Mouse (Mus musculus): ENCODE measurements around the gene Myoz1. TPM values are rescaled to one million over a fixed set of nuclear protein-coding genes. Genes with fewer than 3 reads are reported as not detected.

The Myoz1 gene
- polyA plus RNA-seq, 1 experiment from 2014 or later = 0.10 TPM

GRCm38 (mm10) chr14:20698515-20698914 lies 42.2 kb upstream of the Myoz1 start:
- peaks cover 5% of the 10 kb centered on the region for H3K36me3 ChIP-seq (ENCODE audit: control insufficient read depth, insufficient read depth, low read length)
- H3K4me2 ChIP-seq (replicated peaks; ENCODE audit: low read depth) = no peak overlapping the region
- DNase-seq (ENCODE audit: low spot score) (no peak), ATAC-seq (ENCODE audit: low FRiP score, low TSS enrichment) (no peak)
- peaks cover 6% of the 10 kb centered on the region for H3K4me1 ChIP-seq (replicated peaks; ENCODE audit: control insufficient read depth, insufficient read depth)
- TF ChIP-seq EP300 (optimal IDR thresholded peaks at IDR 0.05) (no peak), CTCF (IDR thresholded peaks at IDR 0.05; ENCODE audit: low read depth) (no peak)
- no peak overlapping the region for H3K27ac ChIP-seq (replicated peaks)
- H3K9ac ChIP-seq (ENCODE audit: low read length) = no peak overlapping the region
- 76% methylated on average over 2 of the region's 2 CpGs for WGBS
- no peaks in the 10 kb centered on the region for H3K27me3 ChIP-seq (ENCODE audit: control insufficient read depth, insufficient read depth, low read length)
- no peak overlapping the region for H3K4me3 ChIP-seq (ENCODE audit: low read depth, low read length)
- H3K9me3 ChIP-seq (ENCODE audit: control insufficient read depth, low read length) = no peaks in the 10 kb centered on the region

- Histone ChIP-seq H3K27ac (replicated peaks) (no peak overlapping the region), H3K4me2 (replicated peaks; ENCODE audit: low read depth) (peak overlapping the region; percentile 74), H3K9ac (ENCODE audit: low read length) (peak overlapping the region; percentile 90; the same call in 1 of the 2 replicates), H3K36me3 (ENCODE audit: control insufficient read depth, insufficient read depth, low read length) (peaks cover 18% of the 10 kb centered on the region), H3K9me3 (ENCODE audit: control insufficient read depth, low read length) (no peaks in the 10 kb centered on the region), H3K27me3 (ENCODE audit: control insufficient read depth, insufficient read depth, low read length) (no peaks in the 10 kb centered on the region), H3K4me3 (ENCODE audit: low read depth, low read length) (peak overlapping the region; percentile 94), H3K4me1 (replicated peaks; ENCODE audit: control insufficient read depth, insufficient read depth) (peaks cover 6% of the 10 kb centered on the region)
- TF ChIP-seq EP300 (optimal IDR thresholded peaks at IDR 0.05) (no peak), CTCF (IDR thresholded peaks at IDR 0.05; ENCODE audit: low read depth) (peak; percentile 78)
- DNase-seq (ENCODE audit: low spot score) = peak; percentile 61
- WGBS = 9% methylated on average over 1 of the region's 1 CpGs
- ATAC-seq (ENCODE audit: low FRiP score, low TSS enrichment) = no peak
These were observed 40.6 kb upstream of the Myoz1 start for GRCm38 (mm10) chr14:20696986-20697385.

DNA sequence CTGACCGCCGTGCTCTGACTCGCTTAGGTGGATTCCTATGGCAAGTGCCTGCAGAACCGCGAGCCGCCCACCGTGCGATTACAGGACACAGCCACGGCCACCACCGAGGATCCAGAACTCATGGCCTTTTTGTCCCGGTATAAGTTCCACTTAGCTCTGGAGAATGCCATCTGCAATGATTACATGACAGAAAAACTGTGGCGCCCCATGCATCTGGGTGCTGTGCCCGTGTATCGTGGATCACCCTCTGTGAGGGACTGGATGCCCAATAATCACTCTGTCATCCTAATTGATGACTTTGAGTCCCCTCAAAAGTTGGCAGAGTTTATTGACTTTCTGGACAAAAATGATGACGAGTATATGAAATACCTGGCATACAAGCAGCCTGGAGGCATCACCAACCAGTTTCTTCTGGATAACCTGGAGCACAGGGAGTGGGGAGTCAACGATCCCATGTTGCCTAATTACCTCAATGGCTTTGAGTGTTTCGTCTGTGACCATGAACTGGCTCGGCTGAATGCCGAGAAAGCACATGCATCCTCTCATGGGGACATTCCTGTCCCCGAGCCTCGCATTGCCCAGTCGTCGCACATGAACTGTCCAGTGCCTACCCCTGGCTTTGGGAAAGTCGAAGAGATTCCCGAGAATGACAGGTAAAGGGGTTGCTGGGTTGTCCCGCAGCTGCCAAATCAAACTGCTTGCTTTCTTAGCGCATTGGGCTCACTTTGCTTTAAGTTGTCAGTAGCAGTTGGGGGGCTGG lies 39.6 kb upstream of the Myoz1 start:
- ATAC-seq (ENCODE audit: low FRiP score, low TSS enrichment) (0 out of 2 replicates have a peak, but pooled peaks have one; percentile 5), DNase-seq (ENCODE audit: low spot score) (no peak)
- H3K27me3 ChIP-seq (ENCODE audit: control insufficient read depth, insufficient read depth, low read length) = no peaks in the 10 kb centered on the region
- peaks cover 25% of the 10 kb centered on the region for H3K36me3 ChIP-seq (ENCODE audit: control insufficient read depth, insufficient read depth, low read length)
- H3K4me1 ChIP-seq (replicated peaks; ENCODE audit: control insufficient read depth, insufficient read depth) = peaks cover 6% of the 10 kb centered on the region
- TF ChIP-seq CTCF (IDR thresholded peaks at IDR 0.05; ENCODE audit: low read depth) (no peak), EP300 (optimal IDR thresholded peaks at IDR 0.05) (no peak)
- H3K4me3 ChIP-seq (ENCODE audit: low read depth, low read length) = peak overlapping the region; percentile 94
- peak overlapping the region; percentile 74 for H3K4me2 ChIP-seq (replicated peaks; ENCODE audit: low read depth)
- peak overlapping the region; percentile 90 for H3K9ac ChIP-seq (ENCODE audit: low read length)
- no peaks in the 10 kb centered on the region for H3K9me3 ChIP-seq (ENCODE audit: control insufficient read depth, low read length)
- peak overlapping the region; percentile 98 for H3K27ac ChIP-seq (replicated peaks)
- 8% methylated on average over 27 of the region's 27 CpGs for WGBS

GRCm38 (mm10) chr14:20694884-20695760 lies 38.8 kb upstream of the Myoz1 start, which contains the start of gene Fut11:
Gene Fut11, plus strand, starts transcription at chr14:20694968.
- Histone ChIP-seq H3K4me1 (replicated peaks; ENCODE audit: control insufficient read depth, insufficient read depth) (peaks cover 6% of the 10 kb centered on the region), H3K27ac (replicated peaks) (peak within 1 kb of the TSS; percentile 98), H3K9me3 (ENCODE audit: control insufficient read depth, low read length) (no peaks in the 10 kb centered on the region), H3K36me3 (ENCODE audit: control insufficient read depth, insufficient read depth, low read length) (peaks cover 29% of the 10 kb centered on the region), H3K27me3 (ENCODE audit: control insufficient read depth, insufficient read depth, low read length) (no peaks in the 10 kb centered on the region), H3K9ac (ENCODE audit: low read length) (peak within 1 kb of the TSS; percentile 90), H3K4me2 (replicated peaks; ENCODE audit: low read depth) (peak within 1 kb of the TSS; percentile 74), H3K4me3 (ENCODE audit: low read depth, low read length) (peak within 1 kb of the TSS; percentile 94)
- under 1% methylated on average over 83 of the region's 111 CpGs for WGBS
- peak; percentile 91 for ATAC-seq (ENCODE audit: low FRiP score, low TSS enrichment)
- TF ChIP-seq EP300 (optimal IDR thresholded peaks at IDR 0.05) (no peak), CTCF (IDR thresholded peaks at IDR 0.05; ENCODE audit: low read depth) (no peak)
- DNase-seq (ENCODE audit: low spot score) = peak; percentile 88

DNA sequence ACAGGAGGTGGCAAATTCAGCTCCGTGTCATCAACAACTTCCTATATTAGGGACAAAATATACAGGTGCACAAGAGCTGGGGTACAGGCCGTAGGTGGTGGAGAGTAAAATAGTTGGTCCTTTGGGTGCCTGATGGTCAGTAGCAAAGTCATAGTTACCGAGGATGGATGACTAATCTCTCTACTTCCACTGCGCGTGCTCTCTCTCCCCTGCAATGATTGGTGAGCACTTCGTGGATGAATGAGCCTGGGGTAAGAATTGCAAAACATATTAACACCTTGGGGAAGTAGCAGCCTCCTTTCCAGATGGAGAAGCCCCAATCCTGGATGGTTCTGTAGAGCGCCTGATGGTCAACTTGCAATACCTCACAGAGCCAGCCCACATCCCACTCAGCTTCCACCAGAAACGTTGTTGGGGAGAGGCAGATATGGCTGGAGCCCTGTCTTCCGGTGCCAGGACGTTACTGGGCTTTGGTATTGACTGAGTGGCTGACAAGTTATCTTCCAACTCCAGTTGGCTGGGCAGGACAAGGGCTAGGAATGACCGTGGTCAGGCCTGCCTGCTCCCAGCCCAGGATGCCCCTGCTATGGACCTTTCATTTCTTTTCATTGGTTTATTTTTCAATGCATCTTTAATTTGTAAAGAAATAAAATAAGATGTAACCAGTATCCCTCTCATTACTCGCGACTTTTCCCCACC lies 38.0 kb upstream of the Myoz1 start:
- peak; percentile 10; the same call in 1 of the 2 replicates for ATAC-seq (ENCODE audit: low FRiP score, low TSS enrichment)
- Histone ChIP-seq H3K4me3 (ENCODE audit: low read depth, low read length) (peak overlapping the region; percentile 94), H3K36me3 (ENCODE audit: control insufficient read depth, insufficient read depth, low read length) (peaks cover 31% of the 10 kb centered on the region), H3K4me1 (replicated peaks; ENCODE audit: control insufficient read depth, insufficient read depth) (peaks cover 6% of the 10 kb centered on the region), H3K4me2 (replicated peaks; ENCODE audit: low read depth) (peak overlapping the region; percentile 74), H3K9me3 (ENCODE audit: control insufficient read depth, low read length) (no peaks in the 10 kb centered on the region), H3K27me3 (ENCODE audit: control insufficient read depth, insufficient read depth, low read length) (no peaks in the 10 kb centered on the region), H3K27ac (replicated peaks) (peak overlapping the region; percentile 98), H3K9ac (ENCODE audit: low read length) (peak overlapping the region; percentile 90)
- TF ChIP-seq CTCF (IDR thresholded peaks at IDR 0.05; ENCODE audit: low read depth) (no peak), EP300 (optimal IDR thresholded peaks at IDR 0.05) (no peak)
- 44% methylated on average over 13 of the region's 13 CpGs for WGBS
- DNase-seq (ENCODE audit: low spot score) = no peak
